Mouse (Mus musculus): ENCODE measurements around the gene Atp6v0e2.

DNA sequence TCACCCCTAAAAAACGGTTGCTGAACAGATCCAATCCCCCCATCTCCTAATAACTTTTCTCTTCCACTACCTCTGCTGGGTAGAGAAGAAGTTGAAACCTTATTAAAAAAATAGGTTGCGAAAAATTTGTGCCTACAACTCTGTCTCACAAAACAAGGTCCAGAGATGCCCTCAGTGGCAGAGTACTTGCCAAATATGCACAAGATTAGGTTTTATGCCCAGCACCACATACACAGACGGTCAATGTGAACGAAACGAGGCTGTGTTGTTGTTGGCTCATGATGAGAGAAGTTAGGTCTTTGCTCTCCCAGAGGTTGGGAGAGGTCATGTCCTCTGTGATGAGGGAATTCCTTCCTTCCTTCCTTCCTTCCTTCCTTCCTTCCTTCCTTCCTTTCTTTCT is 7.8 kb downstream of the Atp6v0e2 start:
- no peak for TF ChIP-seq ETS1 (IDR thresholded peaks at IDR 0.05; ENCODE audit: low read depth, low read length)
- TF ChIP-seq MAX (IDR thresholded peaks at IDR 0.05; ENCODE audit: low read length) = no peak
- no peak for TF ChIP-seq SIN3A (IDR thresholded peaks at IDR 0.05; ENCODE audit: low read length)
- no peak for TF ChIP-seq POLR2A (IDR thresholded peaks at IDR 0.05; ENCODE audit: control insufficient read depth in 1 of 2, insufficient read depth in 1 of 2, low read depth in 1 of 2, low read length in 2 of 2, poor library complexity in 1 of 2)
- no peak for TF ChIP-seq MAZ (IDR thresholded peaks at IDR 0.05; ENCODE audit: low read depth, low read length)
- no peak for TF ChIP-seq CHD1 (IDR thresholded peaks at IDR 0.05; ENCODE audit: low read depth, low read length)
- TF ChIP-seq CTCF (IDR thresholded peaks at IDR 0.05 in 2 of 3, conservative IDR thresholded peaks at IDR 0.05 in 1 of 3; ENCODE audit: control insufficient read depth in 1 of 3, insufficient read depth in 1 of 3, low read depth in 2 of 3, low read length in 3 of 3, poor library complexity in 1 of 3, severe bottlenecking in 1 of 3) = no peak
- no peak for TF ChIP-seq GABPA (IDR thresholded peaks at IDR 0.05; ENCODE audit: low read depth, low read length)
- no peak for TF ChIP-seq NELFE (IDR thresholded peaks at IDR 0.05; ENCODE audit: low read depth, low read length)
- no peak for TF ChIP-seq E2F4 (IDR thresholded peaks at IDR 0.05; ENCODE audit: borderline replicate concordance, low read depth, low read length)
- TF ChIP-seq RCOR1 (IDR thresholded peaks at IDR 0.05; ENCODE audit: low read depth, low read length) = no peak
- TF ChIP-seq USF1 (IDR thresholded peaks at IDR 0.05; ENCODE audit: low read depth, low read length) = no peak
- TF ChIP-seq EP300 (IDR thresholded peaks at IDR 0.05; ENCODE audit: low read depth in 1 of 2, low read length in 2 of 2) = no peak
- TF ChIP-seq TAL1 (IDR thresholded peaks at IDR 0.05; ENCODE audit: low read length) = no peak
